Mouse (Mus musculus) ovary, adult 18-20 months (tissue): ENCODE data around the gene Obp2b.
A peak's percentile ranks its signal among the peaks of the same experiment; 100 is the strongest.
"Not testable (repeated sequence)": the region's sequence is repeated elsewhere in the genome, so short reads cannot be mapped to it uniquely, and the experiment has no call there.

ENCODE experiments used
- DNase-seq: peaks from one replicate; pipeline ENCODE4 v3.0.0; 2022; ENCODE audit warnings: low spot score, mixed read lengths

The Obp2b gene

DNA sequence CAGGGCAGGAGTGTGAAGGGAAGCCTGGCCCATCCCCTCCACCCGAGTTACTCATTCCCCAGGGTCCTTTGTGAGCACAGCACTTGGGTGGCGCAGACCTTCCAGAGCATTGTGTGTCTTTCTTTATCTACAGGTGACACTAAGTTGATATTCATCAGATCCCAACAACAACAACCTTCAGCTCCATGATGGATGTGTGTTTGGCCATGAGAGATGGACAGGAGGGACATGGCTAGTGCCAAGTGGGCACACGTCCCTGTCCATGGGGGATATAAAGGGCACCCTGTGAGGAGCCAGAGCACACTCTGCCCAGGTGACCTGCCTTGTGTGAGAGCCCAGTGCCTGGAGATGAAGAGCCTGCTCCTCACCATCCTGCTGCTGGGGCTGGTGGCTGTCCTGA lies at the start of gene Obp2b:
TSS of gene Obp2b (plus strand) at position 301 of the 400 bp plus-strand sequence.
- not testable (repeated sequence) for DNase-seq

DNA sequence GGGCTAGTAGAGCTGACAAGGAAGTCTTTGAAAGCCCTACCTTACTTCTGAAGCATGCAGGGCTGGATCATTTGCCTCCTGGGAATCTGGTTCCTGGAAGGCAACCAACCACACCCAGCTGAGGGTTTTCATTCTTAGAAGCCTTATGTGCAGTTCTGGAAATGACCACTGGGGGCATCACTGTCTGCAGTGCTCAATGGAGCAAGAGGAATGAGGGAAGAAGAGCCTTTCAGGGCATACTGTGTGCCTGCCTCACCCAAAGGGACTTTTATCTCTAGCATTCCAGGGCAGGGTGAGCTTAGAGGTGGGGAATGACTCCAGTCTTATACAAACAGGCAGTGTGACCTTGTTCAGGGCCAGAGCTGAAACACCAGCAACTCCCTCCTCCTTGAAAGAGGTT lies 42.2 kb upstream of the Obp2b start:
- DNase-seq, result peak; percentile 32

GRCm38 (mm10) chr2:25696951-25697350 lies 39.9 kb upstream of the Obp2b start:
- no peak for DNase-seq

DNA sequence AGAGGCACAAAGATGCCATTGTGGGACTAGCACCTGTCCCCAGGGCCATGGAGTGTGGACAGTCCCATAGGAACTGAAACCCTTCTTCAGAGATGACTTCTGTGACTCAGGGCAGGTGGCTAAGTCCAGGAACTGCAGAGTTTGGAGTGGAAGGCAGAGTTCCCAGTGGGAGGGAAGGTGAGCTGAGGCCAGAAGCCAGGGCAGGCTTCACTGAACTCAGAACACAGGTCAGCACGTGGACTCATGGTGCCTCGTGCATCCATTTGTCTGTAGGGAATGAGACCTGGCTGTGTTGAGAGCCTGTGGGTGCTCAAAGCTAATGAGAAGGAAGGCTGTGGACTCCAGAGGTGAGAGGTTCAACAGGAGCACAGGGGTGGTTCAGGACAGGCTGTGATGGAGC lies 38.1 kb upstream of the Obp2b start:
- no peak for DNase-seq

GRCm38 (mm10) chr2:25699743-25700142 lies 37.1 kb upstream of the Obp2b start, which contains the start of gene Obp2a:
Obp2a (plus strand) TSS chr2:25700043.
- not testable (repeated sequence) for DNase-seq

GRCm38 (mm10) chr2:25701001-25701400 lies 35.8 kb upstream of the Obp2b start:
- DNase-seq, result no peak

DNA sequence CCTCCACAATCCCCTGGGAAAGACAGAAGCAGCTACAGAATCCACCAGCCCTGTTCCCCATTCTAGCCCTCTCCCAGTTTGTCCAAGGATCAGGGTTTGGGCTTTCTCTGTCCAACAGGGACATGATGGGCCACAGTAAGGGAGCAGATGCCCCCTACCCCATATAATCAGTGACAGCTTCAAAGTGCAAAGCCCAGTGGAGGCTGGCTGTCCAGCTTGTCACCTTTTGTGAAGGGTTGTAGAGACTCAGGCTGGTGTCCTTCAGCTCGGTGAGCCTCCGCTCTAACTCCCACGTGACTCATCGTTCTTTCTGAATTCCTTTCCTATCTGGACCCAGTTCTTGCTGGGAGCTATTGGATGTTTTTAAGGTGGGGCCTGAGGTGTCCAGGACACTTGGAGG lies 33.1 kb upstream of the Obp2b start:
- DNase-seq, result no peak

DNA sequence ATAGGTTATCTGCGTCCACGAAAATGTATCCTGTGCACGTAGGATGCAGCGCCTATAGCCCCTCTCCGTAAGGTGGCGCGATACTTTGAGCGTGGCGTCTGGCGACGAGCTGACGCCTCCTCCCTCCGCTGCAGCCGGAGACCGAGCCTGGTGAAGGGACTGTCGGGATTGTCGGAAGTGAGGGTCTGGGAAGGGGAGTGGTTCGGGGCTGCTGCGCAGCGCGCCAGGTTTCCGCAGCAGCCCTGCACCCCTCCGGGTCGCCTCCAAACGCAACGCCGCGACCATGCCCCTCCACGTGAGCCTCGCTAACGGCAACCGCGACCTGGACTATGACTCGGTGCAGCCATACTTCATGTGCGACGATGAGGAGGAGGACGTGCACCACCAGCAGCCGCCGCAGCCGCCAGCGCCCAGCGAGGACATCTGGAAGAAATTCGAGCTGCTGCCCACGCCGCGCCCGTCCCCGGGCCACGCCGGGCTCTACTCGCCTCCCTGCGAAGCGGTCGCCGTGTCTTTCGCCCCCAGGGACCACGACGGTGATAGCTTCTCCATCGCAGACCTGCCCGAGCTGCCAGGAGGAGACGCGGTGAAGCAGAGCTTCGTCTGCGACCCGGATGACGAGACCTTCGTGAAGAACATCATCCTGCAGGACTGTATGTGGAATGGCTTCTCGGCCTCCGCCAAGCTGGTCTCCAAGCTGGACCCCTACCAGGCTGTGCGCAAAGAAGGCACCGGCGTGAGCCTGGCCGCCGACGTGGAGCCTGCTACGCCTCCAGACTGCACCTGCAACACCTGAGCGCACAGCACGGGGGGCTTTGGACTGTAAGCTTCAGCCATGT lies 29.9 kb upstream of the Obp2b start, which contains the start of gene Bmyc:
TSS of gene Bmyc (plus strand) at position 97 of the 839 bp plus-strand sequence.
- peak; percentile 81 for DNase-seq

DNA sequence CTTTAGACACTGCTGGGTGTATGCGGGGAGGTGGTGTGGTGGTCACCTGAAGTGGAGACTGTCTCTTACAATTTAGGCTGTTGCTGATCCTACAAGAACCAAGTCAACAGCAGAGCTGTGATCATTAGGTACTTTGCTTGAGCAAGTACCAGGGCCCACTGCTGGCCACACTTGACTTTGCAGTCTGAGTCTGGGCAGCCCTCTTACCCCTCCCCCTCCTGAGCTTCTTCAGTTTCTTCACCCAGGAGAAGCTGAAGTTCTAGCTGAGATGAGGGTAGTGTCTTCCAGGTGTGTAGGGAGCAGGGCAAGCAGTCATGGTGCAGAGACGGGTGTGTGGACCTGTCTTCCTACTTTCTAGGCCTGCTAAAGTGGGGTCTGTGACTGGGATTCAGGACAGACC lies 28.7 kb upstream of the Obp2b start:
- DNase-seq, result peak; percentile 20

GRCm38 (mm10) chr2:25709056-25709455 lies 27.8 kb upstream of the Obp2b start:
- not testable (repeated sequence) for DNase-seq

GRCm38 (mm10) chr2:25709791-25710190 lies 27.0 kb upstream of the Obp2b start:
- DNase-seq, result peak; percentile 31

DNA sequence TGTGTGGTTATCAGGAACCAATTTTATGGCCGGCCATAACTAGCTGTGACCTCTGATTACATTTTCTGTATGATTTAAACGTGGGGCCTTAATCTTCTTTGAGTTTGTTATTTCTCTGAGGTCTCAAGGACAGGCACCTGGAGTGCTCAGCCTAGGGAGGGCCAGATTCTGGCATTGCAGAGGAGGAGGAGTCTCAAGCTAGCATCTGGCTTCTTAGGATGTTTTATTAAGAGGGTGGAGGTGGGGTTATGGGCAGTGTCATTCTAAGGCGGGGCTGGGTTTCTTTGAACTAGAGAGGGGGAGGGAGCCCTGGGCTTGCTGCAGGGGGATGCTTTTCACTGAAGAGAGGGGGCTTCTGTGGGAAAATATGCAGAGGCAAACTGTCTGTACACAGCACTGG lies 25.2 kb upstream of the Obp2b start:
- not testable (repeated sequence) for DNase-seq

DNA sequence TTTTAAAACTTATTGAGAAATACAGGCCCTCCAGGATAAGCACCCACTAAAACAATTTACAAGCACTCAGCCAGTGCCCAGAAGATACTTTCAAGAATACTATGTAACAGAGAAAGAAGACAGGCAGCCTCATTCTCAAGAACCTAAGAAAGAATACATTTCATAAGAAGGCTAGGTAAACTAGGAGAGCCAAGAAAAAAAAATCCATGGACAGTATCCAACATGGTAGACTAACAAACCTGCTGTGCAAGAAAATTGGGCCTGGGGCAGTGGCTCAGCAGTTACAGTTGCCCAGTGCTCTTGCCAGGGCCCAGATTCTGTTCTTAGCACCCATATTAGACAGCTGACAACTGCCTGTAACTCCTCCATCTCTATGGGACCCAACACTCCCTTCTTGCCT lies 19.6 kb upstream of the Obp2b start:
- no peak for DNase-seq

- no peak for DNase-seq
These were observed 3.4 kb upstream of the Obp2b start for GRCm38 (mm10) chr2:25733199-25733930.

GRCm38 (mm10) chr2:25741671-25742070 lies 4.9 kb downstream of the Obp2b start:
- DNase-seq, result no peak

DNA sequence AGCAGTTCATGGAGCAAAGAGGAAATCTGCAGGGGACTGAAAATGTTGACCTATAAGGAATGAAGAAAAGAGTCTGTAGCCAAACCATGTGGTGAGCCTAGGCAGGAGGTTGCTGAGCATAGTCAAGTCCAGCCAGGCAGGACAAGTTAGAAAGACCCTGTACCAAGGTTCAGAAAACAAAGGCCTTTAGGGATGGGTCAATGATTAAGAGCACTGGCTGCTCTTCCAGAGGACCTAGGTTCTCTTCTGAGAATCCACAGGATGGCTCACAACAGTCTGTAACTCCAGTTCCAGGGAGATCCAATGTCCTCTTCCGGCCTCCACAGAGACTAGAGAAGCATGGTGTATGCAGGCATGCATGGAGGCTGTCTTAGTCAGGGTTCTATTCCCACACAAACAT lies 17.4 kb downstream of the Obp2b start:
- DNase-seq, result no peak

GRCm38 (mm10) chr2:25758064-25758625 lies 21.3 kb downstream of the Obp2b start:
- no peak for DNase-seq

DNA sequence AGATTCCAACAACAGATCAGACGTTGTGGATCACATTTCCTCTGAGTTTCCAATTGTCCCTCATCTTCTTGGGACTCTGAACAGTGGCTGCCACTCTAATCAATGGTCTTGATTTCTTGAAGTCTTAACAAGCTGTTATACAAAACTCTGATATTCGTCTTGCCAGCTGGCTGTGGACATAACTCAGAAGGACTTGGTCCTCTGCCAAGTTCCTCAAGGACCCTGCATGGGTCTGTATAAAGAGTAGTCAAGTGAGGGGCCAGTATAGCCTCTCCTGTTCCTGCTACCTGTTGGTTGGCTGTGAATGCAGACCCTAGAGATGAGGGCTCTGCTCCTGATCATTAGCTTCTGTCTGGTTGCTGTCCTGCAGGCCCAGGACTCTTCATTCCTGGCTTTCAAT lies 28.5 kb downstream of the Obp2b start, which contains the start of gene Lcn3:
TSS of gene Lcn3 (plus strand) at position 301 of the 400 bp plus-strand sequence.
- DNase-seq, result no peak

GRCm38 (mm10) chr2:25767764-25768163 lies 31.0 kb downstream of the Obp2b start:
- no peak for DNase-seq

GRCm38 (mm10) chr2:25773507-25773906 lies 36.7 kb downstream of the Obp2b start:
- no peak for DNase-seq

- no peak for DNase-seq
These were observed 37.8 kb downstream of the Obp2b start for GRCm38 (mm10) chr2:25774640-25775039.

DNA sequence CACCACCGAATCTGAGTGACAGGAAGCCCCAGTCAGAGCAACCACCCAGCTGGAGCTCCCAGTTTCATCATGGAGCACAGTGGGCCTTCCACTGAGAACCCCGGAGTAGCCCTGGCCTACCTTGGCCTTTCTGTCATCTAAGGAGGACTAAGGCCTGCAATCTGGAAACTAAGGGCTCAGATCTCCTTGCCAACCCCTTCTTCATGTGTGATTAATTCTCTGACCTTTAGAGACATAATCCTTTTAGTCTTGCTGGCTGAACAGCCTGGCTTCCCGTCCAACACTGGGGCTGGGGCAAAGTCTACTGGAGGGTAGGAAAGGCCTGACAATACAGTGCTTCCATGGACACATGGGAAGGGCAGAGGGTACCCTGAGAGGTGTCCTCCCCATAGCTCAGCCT lies 39.2 kb downstream of the Obp2b start:
- DNase-seq, result no peak

DNA sequence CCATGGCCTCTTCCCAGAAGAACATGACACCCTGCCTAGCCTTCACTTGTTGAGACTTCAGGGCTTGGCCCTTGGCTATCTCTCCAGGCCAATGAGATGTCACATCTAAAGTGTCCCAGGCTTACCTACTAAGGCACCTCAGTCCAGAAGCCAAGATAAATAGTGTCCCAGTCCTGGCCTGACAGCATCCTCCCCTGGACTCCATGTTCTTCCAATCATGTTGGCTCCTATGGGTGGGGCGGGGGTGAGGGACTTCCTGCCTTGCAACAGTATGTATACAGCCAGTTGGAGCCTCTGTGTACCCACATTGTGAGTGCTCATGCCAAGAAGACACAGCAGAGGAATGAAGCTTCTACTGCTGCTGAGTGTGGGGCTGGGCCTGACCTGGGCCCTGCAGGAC lies 39.9 kb downstream of the Obp2b start, which contains the start of gene Lcn11:
TSS of gene Lcn11 (plus strand) at position 301 of the 400 bp plus-strand sequence.
- no peak for DNase-seq
